Mouse (Mus musculus): Measurements from ENCODE around the gene Mfsd4a.

- peak; percentile 82 for TF ChIP-seq CTCF (IDR thresholded peaks at IDR 0.05; ENCODE audit: low read depth)
- no peak for TF ChIP-seq EP300 (optimal IDR thresholded peaks at IDR 0.05)
Observed at GRCm38 (mm10) chr1:132116606-132117005, 48.7 kb upstream of the Mfsd4a start.
